Mouse (Mus musculus) thymus, postnatal 10 days (tissue): ENCODE data around the gene Olfr187.
"Not testable (repeated sequence)": the region's sequence is repeated elsewhere in the genome, so short reads cannot be mapped to it uniquely, and the experiment has no call there.

Source experiments
- DNase-seq, 2 experiments: peaks; one replicate each; pipeline ENCODE4 v3.0.0; 2021; ENCODE audit warnings: low spot score in 2 of 2

Gene Olfr187

DNA sequence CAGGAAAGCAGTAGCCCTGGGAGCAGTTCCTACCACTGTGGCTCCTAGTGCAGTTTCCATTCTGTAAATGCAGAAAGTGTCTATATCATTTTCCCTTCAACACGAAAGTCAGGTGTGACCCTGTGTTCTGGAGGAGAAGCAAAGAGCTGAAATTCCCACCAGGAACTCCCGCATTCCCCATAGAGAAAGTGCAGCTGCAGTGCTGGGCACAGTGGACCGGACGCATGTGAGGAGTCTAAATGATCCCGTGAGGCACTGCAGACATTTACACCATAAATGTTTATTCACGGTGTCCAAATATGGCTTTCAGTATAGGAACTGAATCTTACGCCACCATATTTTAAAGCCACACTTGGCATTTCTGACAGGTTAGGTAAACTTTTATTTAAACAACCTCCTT is at the start of gene Olfr187:
Gene Olfr187, minus strand, starts transcription at position 58 of the 400 bp plus-strand sequence.
- DNase-seq: no peak

- not testable (repeated sequence) for DNase-seq
These were observed 41.5 kb upstream of the Olfr187 start for GRCm38 (mm10) chr16:59081113-59081512.

- no peak for DNase-seq
These were observed 38.3 kb upstream of the Olfr187 start, which contains the start of gene Olfr190 for GRCm38 (mm10) chr16:59077905-59078304. Gene Olfr190 (minus strand): TSS chr16:59078005.

DNA sequence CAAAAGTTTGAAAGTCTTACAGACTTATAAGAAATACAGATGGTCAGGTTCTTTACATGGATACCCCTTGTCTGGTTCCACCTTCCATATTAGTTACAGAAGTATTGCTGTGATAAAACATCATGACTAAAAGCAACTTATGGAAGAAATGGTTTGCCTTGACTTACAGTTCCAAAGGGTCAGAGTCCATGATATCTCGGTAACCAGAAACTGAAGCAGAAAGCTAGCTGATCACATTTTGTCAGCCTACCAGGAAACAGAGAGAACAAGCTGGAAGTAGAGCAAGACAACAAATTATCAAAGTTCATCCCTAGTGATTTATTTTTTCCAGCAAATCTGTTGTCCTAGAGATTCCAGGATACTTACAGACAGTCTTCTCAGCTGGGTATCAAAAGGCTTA is 34.0 kb upstream of the Olfr187 start:
- DNase-seq: no peak

DNA sequence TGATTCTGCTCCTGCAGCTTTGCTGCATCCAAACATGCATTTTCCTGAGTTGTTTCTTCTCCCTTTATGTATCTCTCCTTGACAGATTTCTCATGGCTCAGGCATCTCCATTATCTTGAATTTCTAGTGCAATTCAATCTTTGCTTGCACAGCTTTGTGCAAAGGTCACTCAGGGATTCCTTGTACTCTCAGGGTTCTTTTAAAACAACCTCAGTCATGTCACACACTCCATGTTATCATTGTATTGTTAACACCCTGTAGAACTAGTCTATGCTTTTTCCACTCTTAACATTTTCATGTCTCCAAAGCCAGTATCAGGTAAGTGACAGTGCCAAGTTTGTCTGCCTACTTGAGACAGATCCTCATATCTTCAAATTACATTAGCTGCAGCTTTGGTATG is 32.2 kb upstream of the Olfr187 start:
- DNase-seq: no peak

GRCm38 (mm10) chr16:59062411-59062810 is 22.8 kb upstream of the Olfr187 start:
- DNase-seq: not testable (repeated sequence)

GRCm38 (mm10) chr16:59049286-59049685 is 9.7 kb upstream of the Olfr187 start:
- DNase-seq: not testable (repeated sequence)

DNA sequence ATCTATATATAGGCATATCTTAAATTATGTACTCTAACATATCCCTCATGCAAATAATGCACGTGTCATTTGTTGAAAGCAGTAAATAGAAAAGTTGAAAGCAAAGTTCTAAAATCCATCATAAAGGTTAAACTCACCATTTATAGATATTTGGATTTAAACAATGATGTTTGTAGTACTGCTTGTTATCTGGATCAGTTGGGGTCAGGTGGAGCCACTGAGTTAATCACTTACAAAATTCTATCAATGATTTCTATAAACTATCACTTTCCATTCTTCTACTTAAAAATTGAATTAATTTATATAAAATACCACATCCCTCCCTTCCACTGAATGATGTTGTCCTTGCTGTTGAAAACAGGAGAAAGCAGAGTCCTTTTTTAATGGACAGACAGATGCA is 9.3 kb upstream of the Olfr187 start:
- DNase-seq: no peak

DNA sequence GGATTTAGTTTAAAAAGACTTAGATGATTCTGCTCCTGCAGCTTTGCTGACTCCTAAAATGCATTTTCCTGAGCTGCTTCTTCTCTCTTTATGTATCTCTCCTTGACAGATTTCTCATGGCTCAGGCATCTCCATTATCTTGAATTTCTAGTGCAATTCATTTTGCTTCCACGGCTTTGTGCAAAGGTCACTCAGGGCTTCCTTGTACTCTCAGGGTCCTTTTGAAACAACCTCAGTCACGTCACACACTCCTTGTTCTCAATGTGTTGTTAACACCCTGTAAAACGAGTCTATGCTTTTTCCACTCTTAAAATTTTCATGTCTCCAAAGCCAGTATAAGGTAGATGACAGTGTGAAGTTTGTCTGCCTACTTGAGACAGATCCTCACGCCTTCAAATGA is 8.0 kb upstream of the Olfr187 start:
- no peak for DNase-seq

DNA sequence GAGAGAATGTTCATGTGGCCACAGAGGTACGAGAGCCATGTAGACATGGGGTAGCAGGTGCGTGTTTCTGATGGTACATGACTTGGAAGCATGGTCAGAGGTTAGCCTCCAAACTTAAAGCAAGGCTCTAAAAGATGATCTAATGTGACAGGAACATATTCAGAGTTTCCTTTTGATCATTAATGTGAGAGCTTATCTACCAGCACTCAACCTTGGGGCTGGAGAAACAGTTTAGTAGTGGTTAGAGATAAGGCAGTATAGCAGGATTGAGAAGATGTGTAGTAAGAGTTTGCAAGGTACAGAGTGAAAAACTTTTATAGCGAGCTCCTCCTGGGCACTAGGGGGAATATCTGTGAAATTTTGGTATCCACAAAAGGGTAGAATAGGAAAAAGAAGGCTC is 6.3 kb upstream of the Olfr187 start:
- DNase-seq: no peak

GRCm38 (mm10) chr16:59030191-59030590 is 9.4 kb downstream of the Olfr187 start, which contains the start of gene Olfr186:
Gene Olfr186 (minus strand): TSS chr16:59030291.
- no peak for DNase-seq

GRCm38 (mm10) chr16:59013357-59014018 is 26.1 kb downstream of the Olfr187 start:
- no peak for DNase-seq

GRCm38 (mm10) chr16:59007146-59007545 is 32.4 kb downstream of the Olfr187 start:
- DNase-seq: no peak

DNA sequence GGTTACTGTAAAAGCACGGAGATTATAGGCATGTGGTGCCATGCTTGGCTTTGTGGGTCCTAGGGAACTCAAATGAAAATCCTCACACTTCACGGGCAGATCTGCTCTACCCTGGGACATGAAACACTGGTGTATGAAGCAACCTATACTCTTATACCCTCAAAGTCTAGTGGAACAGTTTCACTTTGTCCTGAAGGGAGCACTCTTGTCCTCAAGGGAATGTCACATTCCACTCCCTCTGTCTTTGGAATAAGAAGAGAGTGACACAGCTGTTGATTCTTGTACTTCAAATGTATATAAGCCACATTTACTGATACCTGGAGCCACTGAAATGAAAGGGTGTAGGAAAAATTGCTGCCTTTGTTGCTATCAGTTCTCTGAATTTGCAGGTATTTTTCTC is 44.5 kb downstream of the Olfr187 start, which contains the start of gene Olfr183:
Gene Olfr183, plus strand, starts transcription at position 301 of the 400 bp plus-strand sequence.
- DNase-seq: no peak
